Mouse (Mus musculus) adrenal gland, postnatal 36 days (tissue): Measurements from ENCODE around the gene Bend5. TPM values are rescaled to one million over a fixed set of nuclear protein-coding genes. Genes with fewer than 3 reads are reported as not detected.

Experiments
- DNase-seq, 2 experiments: peaks; one replicate each; pipeline ENCODE4 v3.0.0; 2021; ENCODE audit warnings: mixed read lengths in 1 of 2
- total RNA-seq, 2 experiments: library from RNA; stranded (reverse); gene quantifications; 2 replicates each; pipeline ENCODE4 v1.2.3; 2021

Gene Bend5
- total RNA-seq, 2 experiments from 2014 or later: 12.0 to 12.2 TPM

DNA sequence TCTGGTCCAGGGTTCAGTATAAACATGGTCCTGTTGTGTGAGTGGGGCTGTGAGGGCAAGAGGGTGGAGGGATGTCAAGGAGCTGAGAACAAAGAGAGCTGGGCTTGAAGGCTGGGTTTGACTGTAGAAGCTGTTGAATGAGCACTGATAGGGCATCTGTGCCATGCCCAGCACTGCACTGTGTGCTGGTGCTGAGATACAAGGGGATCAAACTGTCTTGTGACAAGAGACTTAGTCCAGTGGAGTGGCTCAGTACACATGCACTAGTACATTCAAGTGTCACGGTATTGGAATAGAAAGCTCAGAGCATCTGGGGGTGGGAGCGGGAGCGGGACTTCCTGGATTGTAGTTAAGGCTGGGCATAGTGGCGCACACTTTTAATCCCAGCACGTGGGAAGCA is 71.4 kb downstream of the Bend5 start:
- no peak for DNase-seq

DNA sequence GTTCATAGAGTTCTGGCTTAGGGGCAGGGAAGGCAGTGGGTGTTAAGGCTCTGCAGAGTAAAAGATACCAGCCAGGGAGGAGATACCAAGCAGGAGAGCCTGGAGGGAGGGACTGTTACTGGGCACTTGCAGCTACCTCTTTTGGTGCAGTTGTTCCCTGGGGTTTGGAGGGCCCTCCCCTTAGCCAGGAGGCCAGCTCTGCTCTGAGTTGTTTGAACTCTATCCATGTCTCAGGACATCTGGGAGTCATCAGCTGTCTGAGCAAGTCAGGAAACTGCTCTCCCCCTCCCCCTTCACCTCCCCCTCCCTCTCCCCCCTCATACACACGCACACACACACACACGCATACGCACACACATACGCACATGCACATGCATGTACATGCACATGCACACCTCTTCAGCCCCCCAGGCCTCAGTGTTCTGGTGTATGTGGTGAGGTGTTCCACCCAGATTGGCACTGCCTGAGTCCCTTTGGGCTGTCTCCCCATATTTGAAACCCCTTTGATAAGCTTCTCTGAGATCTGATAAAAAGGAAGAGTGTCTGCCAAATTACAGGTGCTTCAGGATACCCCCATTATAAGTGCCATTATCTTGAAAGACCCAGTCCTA is 72.5 kb downstream of the Bend5 start:
- no peak for DNase-seq

DNA sequence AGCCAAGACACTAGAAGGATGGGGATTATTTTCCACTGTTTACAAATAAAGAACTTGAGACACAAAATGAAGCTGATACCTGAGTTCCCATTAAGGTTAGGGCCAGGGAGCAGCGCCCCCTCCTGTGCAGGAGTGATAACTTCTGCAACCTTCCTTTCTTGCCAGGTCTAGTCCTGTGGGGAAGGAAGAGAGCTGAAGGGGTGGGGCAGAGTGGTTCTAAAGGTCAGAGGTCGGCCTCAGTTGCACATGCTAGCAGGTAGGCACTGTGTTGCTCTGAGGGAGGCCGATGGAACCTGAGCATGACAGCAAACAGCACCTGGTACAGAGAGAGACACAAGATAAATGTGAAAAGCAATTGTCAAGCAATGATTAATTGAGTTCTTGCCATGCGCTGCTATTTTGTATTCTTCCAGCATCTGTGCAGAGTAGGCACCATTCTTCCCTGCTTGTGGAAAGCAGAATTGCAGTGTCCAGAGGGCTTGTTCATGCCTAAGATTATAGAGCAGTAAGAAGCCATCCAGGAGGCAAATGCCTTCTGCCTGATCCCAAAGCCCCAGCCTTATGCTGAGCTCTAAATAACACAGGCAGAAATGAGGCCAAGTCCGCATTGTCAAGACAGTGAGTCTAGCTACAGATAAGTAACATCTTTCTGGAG is 79.1 kb downstream of the Bend5 start:
- peak; percentile 40 to 68 for DNase-seq

DNA sequence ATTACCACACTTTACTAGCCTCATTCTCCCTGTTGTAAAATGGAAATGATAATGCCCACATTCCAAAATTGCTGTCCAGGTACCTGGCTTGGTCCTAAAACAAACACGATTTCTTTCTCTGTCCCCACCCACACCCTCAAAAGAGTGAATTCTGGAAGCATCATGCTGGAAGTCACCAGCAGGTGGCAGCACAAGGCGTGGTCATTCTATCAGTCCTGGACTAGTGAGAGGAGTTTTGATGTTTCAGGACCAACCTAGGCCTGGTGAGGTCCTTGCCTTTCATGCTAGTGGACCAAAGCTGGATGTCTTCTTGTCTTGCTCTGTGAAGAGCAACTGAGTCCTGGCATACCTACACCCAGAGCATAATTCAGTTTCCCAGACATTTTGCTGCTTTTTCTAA is 81.1 kb downstream of the Bend5 start:
- DNase-seq: peak; percentile 80 to 84

DNA sequence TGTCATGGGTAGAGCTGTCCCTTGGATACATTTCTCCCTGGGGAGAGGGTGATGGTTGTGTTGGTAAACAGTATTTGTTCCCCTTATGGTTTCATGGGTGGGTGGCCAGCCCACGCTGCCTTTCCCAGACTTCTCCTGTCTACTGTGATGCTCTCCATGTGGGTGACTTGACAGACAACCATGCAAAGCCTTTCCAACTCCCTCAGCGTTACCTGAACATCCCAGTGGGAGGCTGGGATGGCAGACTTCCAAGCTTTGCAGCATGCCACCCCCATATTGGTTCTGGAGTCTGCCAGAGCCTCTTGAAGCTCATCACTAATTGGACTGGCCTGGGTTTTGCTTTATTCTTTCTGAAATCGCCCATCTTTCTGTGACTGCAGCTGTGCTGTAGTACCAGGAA is 83.9 kb downstream of the Bend5 start:
- DNase-seq: no peak

DNA sequence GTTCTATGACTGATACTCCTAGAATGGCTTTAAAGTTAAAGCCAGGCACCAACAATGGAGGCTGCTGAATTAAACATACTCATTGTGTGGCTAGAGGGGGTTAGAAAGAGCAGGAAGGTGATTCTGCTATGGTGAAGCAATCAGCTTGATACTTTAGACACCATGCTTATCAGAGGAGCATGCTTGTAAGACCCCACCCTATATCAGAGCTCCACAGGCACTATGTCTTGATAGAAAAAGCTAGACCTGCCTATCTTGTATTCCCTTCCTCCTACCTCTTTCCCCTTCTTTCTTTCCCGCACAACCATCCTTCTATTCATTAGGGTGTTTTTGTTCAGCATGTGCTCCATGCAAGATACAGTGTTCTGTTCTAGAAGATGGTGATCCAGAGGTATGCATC is 86.6 kb downstream of the Bend5 start:
- DNase-seq: no peak

DNA sequence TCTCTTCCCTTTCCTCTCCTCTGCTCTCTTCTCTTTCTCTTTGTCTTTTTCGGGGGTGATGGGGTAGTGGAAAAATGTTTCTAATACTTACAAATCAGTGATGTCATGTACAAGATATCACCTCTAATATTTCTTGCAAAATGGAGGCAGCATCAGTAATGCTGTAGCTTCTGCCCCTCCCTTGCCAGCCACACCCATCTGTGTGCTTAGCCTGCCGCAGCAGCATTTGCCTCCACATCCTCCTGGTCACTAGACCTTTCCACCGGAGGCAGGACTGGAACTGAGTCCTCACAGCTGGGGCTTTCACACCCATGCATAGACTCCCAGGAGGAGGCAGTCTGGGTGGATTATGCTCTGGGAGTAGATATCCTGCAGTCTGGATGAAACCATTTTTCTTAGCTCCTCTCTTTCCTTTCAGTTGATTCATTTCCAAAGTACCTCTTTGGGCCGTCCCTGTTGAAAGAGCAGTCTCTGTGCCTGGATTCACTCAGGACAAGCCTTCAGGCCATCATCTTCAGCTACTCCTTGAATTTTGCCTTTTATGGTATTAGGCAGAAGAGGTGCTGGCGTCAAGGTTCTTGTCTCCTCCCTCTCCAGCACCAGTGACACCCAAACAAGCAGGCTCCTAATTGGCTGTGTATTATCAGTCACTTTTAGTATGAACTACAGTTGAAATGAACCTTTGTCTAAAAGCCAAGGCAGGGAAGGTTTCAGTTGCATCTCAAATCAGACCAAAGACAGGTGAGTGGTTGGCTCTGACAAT is 88.3 kb downstream of the Bend5 start:
- no peak for DNase-seq

DNA sequence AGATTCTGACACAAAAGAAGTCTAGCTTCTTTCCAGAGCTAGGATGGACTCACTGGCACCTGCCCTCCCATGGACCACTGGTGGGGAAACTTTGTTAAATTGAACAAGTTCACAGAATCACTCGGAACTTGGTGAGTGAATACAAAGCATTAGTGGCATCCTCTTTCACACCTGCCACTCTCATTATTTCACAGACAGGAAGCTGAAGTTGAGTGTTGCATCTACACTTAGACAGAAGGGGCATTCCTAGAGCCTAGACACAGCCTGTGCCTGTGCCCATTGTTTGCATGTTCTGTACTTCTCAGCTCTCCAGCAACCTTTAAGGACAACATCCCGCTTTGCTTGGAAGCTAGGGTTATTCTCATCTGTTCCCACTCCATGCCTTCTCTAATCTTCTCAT is 90.1 kb downstream of the Bend5 start:
- DNase-seq: no peak
